Mouse (Mus musculus) CH12.LX (cell line): ENCODE measurements around the gene Ikzf1.

ENCODE experiments used
- CTCF ChIP-seq, 2 experiments: IDR thresholded peaks in 1 of 2; conservative IDR thresholded peaks in 1 of 2; 2 replicates each; pipeline ENCODE4 v1.5.1; 2011 to 2012; ENCODE audit warnings: low read depth in 2 of 2, low read length in 2 of 2, improper control_type of control experiment in 1 of 2, inconsistent platforms in 1 of 2, mild to moderate bottlenecking in 1 of 2, moderate library complexity in 1 of 2
- TBP ChIP-seq: conservative IDR thresholded peaks from 2 replicates; pipeline ENCODE4 v1.6.1; 2011; ENCODE audit warnings: low read depth, low read length, improper control_type of control experiment
- ZKSCAN1 ChIP-seq: IDR thresholded peaks from 2 replicates; pipeline ENCODE4 v1.6.1; 2012; ENCODE audit warnings: low read depth, inconsistent platforms, low read length, improper control_type of control experiment, borderline replicate concordance

- TF ChIP-seq CTCF (conservative IDR thresholded peaks at IDR 0.05 in 1 of 2, IDR thresholded peaks at IDR 0.05 in 1 of 2; ENCODE audit: low read depth in 2 of 2, low read length in 2 of 2) (no peak), TBP (no peak), ZKSCAN1 (no peak)
Observed at GRCm38 (mm10) chr11:11820737-11821136, 135.9 kb downstream of the Ikzf1 start.
